Mouse (Mus musculus) naive thymus-derived CD4-positive, alpha-beta T cell, adult 2 months (primary cell): Measurements from ENCODE around the gene Lif.

Experiments
- DNase-seq: peaks from one replicate; pipeline ENCODE4 v3.0.0-alpha.2; 2011; ENCODE audit warnings: low read depth

Lif gene

GRCm38 (mm10) chr11:4262847-4263246 lies 5.5 kb downstream of the Lif start:
- no peak for DNase-seq

DNA sequence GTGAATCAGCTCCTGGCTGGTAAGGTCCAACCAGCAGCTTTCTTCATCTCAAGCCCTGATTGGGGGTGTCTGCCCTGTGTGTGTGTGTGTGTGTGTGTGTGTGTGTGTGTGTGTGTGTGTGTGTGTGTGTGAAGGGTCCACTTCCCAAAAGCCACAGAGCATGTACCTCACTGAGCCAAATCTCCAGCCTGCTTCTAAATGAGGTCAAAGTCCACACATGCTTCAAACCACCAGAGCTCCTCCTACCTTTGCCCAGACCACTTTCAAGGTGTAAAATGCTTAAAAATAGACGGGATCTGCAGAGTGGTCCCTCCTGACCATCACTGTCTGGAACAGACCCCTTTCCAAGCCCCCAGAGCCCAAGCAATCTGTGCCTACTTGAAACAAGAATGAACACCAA lies 5.9 kb downstream of the Lif start:
- DNase-seq: no peak

GRCm38 (mm10) chr11:4264066-4264465 lies 6.7 kb downstream of the Lif start:
- DNase-seq: no peak

- DNase-seq: peak; percentile 58
Observed at GRCm38 (mm10) chr11:4266271-4267201, 9.2 kb downstream of the Lif start.

GRCm38 (mm10) chr11:4267202-4267578 lies 9.8 kb downstream of the Lif start:
- DNase-seq: no peak

- no peak for DNase-seq
Observed at GRCm38 (mm10) chr11:4268500-4268899, 11.1 kb downstream of the Lif start.

DNA sequence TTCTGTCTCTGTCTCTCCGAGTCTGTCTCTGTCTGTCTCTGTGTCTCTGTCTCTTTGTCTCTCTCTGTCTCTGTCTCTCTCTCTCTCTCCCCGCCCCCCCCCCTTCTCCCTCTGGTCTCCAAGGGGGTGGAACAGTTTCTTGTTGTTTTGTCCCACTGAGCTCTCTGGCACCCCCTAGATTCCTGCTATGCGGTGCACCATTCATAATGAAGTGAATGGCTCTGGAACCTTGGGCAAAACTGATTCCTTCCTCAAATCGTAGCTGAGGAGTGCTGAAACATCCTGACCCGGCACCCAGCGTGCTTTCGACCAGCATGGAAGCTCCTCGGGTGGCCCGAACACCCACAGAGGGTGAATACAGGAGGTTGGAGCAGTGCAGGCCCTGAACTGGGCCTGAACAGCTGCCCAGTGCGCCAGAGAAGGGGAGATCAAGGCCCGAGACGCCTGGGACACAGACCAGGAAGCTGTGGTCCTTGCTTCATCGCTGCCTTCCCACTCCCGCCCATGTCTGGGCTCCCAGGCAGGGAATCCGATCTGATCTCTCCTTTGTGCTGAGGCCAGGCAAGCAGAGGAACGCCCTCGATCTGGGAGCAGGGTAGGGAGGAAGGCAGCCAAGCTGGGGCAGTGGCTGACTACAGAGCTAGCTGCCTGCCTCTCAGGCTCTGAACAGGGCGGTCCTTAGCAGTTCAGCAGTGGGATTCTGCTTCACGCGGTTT lies 13.5 kb downstream of the Lif start:
- DNase-seq: no peak

GRCm38 (mm10) chr11:4271544-4271943 lies 14.2 kb downstream of the Lif start:
- no peak for DNase-seq

DNA sequence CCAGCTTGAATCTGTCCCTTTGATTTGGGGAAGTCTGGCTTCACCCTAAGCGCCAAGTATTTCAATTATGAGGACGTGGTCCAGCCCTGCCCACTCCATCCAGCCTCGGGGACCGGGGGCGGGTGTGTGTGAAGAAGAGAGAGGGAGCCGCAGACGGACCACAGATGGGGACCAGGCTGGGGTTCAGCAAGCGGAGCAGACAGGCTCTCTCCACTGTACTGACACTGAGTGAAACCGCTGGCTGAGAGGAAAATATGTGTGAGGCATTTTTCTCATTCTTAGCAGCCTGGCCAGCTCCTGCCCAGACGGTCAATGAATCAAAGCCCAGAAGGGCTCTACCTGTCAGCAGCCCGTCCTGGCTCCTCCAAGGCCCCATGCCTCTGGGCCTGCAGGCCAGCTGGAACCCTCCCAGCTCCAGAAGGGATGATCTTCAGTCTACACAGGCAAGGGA lies 19.1 kb downstream of the Lif start:
- no peak for DNase-seq

GRCm38 (mm10) chr11:4279909-4280308 lies 22.6 kb downstream of the Lif start:
- DNase-seq: no peak

- no peak for DNase-seq
Observed at GRCm38 (mm10) chr11:4281852-4282251, 24.5 kb downstream of the Lif start.

DNA sequence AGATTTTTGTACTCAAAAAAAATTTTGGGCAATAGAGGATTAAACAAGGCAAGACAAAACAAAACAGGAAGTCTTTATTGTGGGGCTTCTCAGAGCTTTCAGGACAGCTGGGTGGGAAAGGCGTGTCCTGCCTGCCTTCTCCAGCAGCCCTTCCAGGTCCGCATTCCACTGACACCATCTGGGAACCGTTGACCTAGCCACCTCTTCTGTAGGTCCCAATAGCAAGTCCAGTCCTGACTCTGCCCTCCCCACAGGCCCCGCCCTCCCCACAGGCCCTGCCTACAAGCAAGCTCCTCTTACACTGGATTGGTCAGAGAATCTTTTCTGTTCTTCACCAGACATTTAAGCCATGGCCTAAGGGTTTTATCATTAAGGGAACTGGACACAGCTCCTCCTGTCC lies 26.3 kb downstream of the Lif start:
- DNase-seq: no peak

- peak; percentile 73 for DNase-seq
Observed at GRCm38 (mm10) chr11:4289280-4289679, 31.9 kb downstream of the Lif start.

- no peak for DNase-seq
Observed at GRCm38 (mm10) chr11:4291639-4292038, 34.3 kb downstream of the Lif start.

GRCm38 (mm10) chr11:4292224-4292887 lies 35.0 kb downstream of the Lif start:
- no peak for DNase-seq

- no peak for DNase-seq
Observed at GRCm38 (mm10) chr11:4292888-4293247, 35.5 kb downstream of the Lif start.

- no peak for DNase-seq
Observed at GRCm38 (mm10) chr11:4293481-4293880, 36.1 kb downstream of the Lif start.

DNA sequence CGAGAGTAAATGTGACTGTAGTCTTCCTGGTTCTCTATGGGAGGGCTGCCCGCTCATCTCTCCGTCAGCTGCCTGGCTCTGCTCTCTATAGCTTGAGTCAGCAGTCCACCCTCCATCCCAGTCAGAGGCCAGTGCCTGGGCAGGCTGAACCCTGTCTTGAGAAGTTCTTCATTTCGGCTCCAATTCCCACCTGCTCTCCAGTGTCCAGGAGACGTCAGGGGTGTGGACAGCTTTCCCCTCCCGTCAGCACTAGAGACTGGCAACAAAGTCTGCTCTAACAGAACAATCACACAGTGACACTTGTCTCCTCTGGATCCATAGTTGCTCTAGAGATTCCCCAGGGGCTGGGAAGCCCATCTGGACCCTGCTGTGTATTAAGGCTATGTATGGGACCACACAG lies 36.7 kb downstream of the Lif start:
- no peak for DNase-seq

DNA sequence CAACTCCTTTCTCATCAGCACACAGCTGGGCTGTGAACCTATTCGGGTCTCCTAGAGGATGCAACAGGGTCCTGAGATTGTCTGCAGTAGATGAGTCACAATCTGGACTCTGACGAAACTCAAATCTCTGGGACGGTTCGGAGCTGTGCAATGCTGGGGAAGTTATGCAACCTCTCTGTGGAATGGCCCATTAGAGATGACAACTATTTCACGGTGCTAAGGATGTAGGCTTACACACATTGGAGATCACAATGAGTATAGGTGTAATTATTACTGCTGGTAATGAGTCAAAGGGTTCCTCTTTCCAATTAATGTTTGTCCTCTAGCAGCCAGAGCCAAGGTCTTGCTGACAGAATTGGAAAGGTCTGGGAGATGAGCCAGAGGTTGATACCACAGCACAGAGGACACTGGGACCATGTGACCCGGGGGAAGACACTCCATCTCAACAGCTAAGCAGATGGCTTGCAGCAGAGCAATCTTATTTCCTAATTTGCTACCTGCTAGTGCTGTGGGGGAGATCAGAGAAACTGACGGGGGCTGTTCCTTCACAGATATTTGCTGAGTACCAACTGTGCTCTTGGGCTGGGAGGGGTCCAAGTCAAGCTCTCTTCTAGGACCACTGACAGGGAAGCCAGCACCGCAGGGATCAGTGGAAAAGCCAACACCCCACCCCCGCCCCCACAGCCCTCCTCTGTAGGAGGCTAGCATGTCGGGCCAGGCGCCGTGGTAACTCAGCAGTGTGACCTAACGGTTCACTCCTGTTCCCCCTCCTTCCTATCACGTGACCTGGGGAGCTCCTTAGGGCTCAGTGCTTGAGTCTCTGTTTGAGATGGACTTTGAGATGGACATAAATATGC lies 37.4 kb downstream of the Lif start:
- no peak for DNase-seq

GRCm38 (mm10) chr11:4296610-4297275 lies 39.4 kb downstream of the Lif start:
- no peak for DNase-seq

GRCm38 (mm10) chr11:4297753-4298152 lies 40.4 kb downstream of the Lif start:
- DNase-seq: no peak
